Mouse (Mus musculus) common myeloid progenitor, adult 5-6 weeks (primary cell): ENCODE results near the gene Asprv1. TPM values are rescaled to one million over a fixed set of nuclear protein-coding genes. Genes with fewer than 3 reads are reported as not detected.

ENCODE experiments used
- ATAC-seq: replicated peaks from 2 replicates; pipeline ENCODE4 v1.8.0; 2016; ENCODE audit warnings: low read depth, mild to moderate bottlenecking, moderate TSS enrichment, inconsistent platforms; ENCODE audit not compliant: poor library complexity, severe bottlenecking
- total RNA-seq: library from RNA; stranded (forward); fragments of 200-1000, 187-1606 nt; gene quantifications from 2 replicates; pipeline ENCODE4 v1.2.3, GENCODE M21; 2017

Asprv1 gene
- total RNA-seq, result 0.55 TPM in 1 of 2 replicates, not detected in the other

- 0 out of 2 replicates have a peak, but pooled peaks have one; percentile 29 for ATAC-seq
Observed at GRCm38 (mm10) chr6:86627946-86628345, at the start of gene Asprv1. Gene Asprv1 (plus strand): TSS chr6:86628164.

- no peak for ATAC-seq
Observed at GRCm38 (mm10) chr6:86578396-86578795, 49.6 kb upstream of the Asprv1 start.

DNA sequence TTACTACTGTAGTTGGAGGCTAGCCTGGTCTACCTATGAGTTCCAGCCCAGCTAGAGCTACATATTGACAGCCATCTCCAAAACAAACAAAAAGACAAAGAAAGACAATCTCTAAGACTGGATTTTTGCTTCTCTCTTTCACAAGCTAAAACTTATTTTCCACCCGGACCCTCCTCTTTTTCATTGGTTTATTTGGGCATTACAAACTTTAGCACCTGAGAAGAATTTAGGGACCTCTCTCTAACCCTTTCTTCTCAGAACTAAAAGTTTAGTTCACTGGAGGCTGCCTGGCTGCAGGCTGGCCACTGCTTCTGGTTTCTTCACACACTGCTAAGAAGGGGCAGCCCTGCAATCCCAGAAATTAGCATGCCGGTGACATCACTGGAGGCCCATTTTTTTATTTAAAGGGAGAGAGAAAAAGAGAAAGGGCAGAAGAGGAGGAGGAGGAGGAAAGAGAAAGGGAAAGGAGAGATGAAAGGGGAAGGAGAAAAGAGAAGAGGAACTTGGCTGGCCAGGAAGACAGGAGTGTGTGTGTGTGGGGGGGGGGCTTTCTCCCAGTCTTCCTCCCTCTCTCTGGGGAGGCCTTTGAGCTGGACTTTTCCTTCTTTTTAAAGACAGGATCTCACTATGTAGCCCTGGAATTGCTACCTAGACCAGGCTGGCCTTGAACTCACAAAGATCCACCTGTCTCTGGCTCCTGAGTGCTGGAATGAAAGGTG is 48.7 kb upstream of the Asprv1 start:
- peak; percentile 40 for ATAC-seq

DNA sequence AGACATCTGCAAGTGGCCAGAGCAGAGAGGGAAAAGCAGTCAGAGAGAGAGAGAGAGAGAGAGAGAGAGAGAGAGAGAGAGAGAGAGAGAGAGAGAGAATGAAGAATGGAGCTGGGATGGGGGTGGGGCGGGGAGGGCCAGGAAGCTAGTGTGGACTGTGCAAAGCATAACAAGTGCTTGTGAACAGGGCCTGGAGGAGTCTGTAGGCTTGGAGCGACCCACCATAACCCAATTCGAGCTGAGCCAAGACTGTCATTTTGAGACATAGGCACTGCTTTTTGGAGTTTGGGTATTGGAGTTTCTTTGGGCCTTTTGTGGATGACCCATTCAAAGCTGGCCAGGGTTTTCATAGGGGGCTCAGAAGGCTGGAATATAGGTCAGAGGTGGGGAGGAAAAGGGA is 48.0 kb upstream of the Asprv1 start:
- ATAC-seq, result no peak

GRCm38 (mm10) chr6:86583141-86583540 is 44.8 kb upstream of the Asprv1 start:
- ATAC-seq, result no peak

- no peak for ATAC-seq
Observed at GRCm38 (mm10) chr6:86583601-86584215, 44.3 kb upstream of the Asprv1 start.

DNA sequence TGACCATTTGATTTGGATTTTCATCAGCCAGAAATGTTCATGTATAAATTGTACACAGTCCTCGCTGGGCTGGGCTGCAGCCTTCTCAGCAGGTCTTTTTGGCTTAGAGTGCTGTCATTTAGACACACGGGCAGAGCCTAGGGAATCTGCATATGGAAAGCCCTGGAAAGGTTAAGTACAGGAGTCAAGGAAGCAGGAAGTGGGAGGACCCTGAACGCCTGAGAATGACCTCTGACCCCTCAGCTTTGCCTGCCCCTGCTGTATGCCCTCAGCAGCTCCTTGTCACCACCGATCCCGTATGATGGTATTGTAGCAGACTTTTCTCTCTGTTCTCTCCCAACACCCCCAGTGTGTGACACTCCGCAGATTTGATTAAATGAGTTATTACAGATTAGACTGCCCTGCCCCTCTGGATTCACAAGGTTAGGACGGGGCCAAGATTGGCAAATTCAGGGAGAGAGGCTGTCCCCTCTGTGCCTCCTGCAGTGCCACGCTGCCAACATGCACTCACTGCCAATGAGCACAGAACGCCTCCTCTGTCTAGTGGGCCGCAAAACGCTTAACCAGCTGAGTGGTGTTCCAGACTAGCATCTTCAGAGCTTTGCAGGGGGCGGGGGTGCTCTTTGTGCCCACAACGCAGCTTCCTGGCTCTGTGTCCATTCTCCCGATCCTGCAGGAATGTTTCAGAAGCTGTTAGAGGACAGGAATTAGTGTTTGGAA is 43.5 kb upstream of the Asprv1 start:
- peak; percentile 37 for ATAC-seq

- ATAC-seq, result peak; percentile 88
Observed at GRCm38 (mm10) chr6:86585070-86585600, 42.8 kb upstream of the Asprv1 start.

- ATAC-seq, result no peak
Observed at GRCm38 (mm10) chr6:86586070-86586469, 41.9 kb upstream of the Asprv1 start.

DNA sequence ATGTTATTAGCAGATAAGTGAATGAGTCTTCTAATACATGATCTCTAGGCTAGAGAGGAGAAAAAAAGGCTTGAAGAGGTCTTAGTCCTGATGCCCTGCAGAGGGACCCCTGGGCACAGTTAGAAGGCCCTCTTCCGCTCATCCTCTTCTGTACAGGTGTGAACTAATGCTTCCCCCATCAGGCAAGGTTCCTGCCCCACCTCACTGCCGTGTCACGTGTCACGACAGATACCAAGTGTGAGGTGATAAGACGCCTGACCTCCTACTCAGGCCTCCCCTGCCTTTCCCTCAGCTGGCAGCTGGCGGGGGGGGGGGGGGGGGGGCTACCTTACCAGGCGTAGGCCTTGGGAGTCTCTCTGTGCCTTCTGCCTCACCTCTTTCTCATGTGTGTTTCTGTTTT is 39.5 kb upstream of the Asprv1 start:
- no peak for ATAC-seq

DNA sequence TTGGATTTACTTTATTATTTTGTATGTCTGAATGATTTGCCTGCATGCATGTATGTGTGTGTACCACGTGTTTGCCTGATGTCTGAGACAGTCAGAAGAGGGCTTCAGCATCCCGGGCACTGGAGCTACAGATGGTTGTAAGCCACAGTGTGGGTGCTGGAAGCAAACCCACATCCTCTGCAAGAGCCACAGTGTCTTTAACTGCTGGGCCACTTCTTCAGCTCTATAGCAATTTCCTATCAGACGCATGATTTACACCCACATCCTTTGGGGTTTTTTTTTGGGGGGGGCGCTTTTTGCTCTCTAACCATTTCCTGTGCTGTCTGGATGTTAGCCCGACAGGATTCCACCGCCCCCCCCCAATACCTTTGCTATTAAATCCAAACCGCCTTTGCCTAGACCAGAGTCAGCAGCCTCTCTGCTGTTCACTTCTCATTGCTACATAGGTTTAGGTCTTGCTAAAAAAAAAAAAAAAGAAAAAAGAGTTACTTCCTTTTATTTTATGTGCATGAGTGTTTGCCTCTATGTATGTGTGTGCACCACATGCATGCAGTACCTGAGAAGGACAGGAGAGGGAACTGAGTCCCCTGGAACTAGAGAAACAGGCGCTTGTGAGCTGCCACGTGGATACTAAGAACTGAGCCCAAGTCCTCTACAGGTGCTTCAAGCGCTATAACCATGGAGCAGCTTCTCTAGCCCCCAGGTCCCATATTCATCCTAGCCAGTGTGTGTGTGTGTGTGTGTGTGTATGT is 34.6 kb upstream of the Asprv1 start:
- ATAC-seq, result peak; percentile 84

GRCm38 (mm10) chr6:86594636-86595035 is 33.3 kb upstream of the Asprv1 start:
- no peak for ATAC-seq

DNA sequence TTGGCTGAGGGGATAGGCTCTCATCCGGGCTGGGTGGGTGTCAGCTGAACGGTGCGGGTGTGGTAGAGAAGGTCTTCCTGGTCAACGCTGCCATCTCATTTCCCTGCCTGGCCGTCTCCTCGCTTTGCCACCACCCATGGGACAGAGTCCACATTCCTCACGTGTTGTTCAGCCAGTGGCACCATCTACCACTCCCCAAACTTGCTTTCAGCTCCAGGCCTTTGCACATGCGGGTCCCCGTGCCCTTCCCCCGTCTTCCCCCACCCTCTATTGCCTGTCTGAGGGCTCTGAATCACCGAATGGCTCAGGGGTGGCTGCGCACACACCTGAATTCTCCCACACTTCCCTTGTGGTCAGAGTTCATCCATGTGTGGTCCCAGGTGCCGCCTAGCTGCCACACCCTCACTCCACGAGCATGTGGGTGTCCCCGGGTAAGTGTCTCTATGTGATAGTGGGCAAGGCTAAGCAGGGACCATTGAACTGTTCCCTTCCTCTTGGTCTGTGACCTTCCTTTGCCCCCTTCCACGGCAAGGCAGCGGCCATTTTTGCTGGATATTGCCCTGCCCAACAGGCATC is 32.0 kb upstream of the Asprv1 start:
- ATAC-seq, result no peak

DNA sequence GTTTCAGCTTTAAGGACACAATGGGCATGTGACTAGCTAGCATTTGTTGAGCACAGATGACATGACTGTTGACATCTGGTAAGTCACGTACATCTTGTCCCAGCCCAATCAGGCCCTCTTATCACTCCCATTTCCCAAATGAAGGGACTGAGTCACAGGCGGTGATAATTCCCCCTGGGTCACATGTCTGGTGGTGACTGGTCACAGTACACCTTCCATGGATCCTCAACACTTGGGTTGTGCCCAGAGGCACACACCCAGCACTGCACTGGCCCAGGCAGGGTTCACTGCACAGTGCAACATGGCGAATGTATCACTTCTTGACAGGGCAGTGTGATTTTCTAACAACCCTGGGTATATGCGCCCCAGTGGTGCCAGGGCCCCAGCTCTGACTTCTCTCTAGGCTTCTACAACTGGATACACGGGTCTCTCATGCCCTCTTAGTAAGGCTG is 29.2 kb upstream of the Asprv1 start:
- ATAC-seq, result no peak

GRCm38 (mm10) chr6:86599197-86599596 is 28.8 kb upstream of the Asprv1 start:
- ATAC-seq, result peak; percentile 42

DNA sequence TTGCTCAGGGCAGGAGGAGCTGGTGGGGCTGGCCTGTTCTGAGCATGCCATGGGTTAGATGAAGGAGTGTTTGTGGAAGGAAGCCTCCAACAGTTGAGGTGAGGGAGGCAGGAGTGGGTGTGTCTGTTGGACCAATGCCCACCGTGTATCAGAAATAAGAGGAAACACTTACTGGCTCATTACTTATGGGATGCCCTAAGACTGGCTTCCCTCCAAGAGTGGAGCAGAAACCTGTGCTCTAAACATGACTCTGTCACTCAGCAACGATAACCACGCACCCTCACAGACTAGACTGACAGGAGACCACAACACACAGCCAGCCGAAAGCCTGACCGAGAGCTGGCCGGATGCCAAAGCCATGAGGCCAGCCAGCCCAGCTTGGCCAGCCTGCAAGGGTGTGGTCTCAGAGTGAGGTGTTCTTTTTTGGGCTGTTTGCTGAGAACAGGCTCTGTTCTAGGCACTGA is 28.0 kb upstream of the Asprv1 start:
- ATAC-seq, result peak; percentile 86

DNA sequence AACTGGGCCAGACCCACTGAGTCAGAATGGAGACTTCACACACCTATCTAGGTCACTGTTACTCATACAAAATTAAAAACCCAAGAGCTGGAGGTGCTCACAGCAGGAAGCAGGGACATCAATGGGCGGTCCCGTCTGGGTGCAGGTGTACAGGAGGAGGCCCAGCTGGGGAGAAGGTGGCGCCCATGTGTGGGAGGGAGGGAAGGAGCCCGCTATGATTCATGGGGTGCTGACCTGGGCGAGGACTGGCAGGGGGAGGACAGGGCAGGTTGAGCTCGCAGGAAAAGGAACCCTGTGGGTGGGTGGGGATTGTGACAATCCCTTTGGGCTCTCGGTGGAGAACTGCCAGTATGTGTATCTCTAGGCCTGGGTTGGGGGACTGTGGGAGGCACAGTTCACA is 22.7 kb upstream of the Asprv1 start:
- ATAC-seq, result no peak

DNA sequence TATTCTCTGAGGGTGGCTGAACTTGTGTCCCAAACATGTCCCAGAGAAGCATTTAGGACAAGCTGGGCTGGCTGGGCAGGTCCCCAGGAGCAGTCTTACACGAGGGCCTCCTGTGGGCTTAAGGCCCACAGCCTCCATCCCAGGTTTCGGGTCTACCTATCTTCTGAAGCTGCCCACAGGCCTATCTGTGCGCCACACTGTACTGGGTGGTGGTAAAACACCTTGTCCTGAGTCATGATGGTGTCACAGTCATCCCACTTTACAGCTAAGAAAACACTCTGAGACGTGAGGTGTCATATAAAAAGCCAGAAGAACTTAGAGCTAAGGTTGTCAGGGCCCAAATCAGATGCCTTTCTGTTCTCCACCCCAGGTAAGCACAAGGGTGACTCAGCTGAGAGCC is 21.7 kb upstream of the Asprv1 start:
- ATAC-seq, result no peak

- peak; percentile 78 for ATAC-seq
Observed at GRCm38 (mm10) chr6:86607471-86607870, 20.5 kb upstream of the Asprv1 start.

DNA sequence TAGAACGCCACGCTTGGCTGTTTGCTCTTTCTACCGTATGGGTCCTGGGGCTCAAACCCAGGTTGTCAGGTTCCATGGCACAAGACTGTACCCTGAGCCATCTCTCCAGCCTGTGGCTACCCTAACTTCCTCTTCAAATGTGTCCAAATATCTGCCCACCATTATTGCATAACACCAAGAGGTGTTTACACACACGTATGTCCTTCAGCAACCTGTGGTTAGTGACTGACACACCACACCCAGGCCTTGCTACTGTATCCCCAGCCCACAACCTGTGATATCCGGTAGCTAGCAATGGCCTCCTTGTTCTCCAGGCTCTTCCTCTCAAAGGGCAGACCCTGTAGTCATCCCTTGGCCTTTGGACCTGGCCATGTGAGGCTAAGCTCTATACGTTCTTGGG is 18.7 kb upstream of the Asprv1 start:
- peak; percentile 67 for ATAC-seq
